Mouse (Mus musculus) embryonic fibroblast, embryonic 13.5 days (primary cell): Measurements from ENCODE around the gene Mtfr2. TPM values are rescaled to one million over a fixed set of nuclear protein-coding genes. Genes with fewer than 3 reads are reported as not detected.

Experiments used
- H3K27ac ChIP-seq: 2 replicates; pipeline ENCODE4 v1.5.1; 2012; ENCODE audit warnings: low read length, control low read depth, inconsistent platforms; ENCODE audit not compliant: insufficient read depth
- H3K4me1 ChIP-seq: 2 replicates; pipeline ENCODE4 v1.6.1; 2011; ENCODE audit warnings: low read length; ENCODE audit not compliant: control insufficient read depth, insufficient read depth
- H3K4me3 ChIP-seq: 2 replicates; pipeline ENCODE4 v1.5.1; 2011; ENCODE audit warnings: mild to moderate bottlenecking, control low read depth, low read length; ENCODE audit not compliant: insufficient read depth
- CTCF ChIP-seq: IDR thresholded peaks from 2 replicates; pipeline ENCODE4 v1.5.1; 2011; ENCODE audit warnings: mild to moderate bottlenecking, control low read depth, low read length, moderate library complexity, borderline replicate concordance; ENCODE audit not compliant: insufficient read depth
- POLR2A ChIP-seq: IDR thresholded peaks from 2 replicates; pipeline ENCODE4 v1.6.1; 2011; ENCODE audit warnings: low read depth, mild to moderate bottlenecking, control low read depth, low read length, moderate library complexity
- polyA plus RNA-seq: library from polyadenylated mRNA; stranded (reverse); fragments of >200 nt; gene quantifications from 2 replicates; pipeline ENCODE4 v1.2.4, GENCODE M21; 2011; ENCODE audit warnings: low read depth; ENCODE audit not compliant: missing spikeins, insufficient read length

The Mtfr2 gene
- polyA plus RNA-seq = 6.2 and 6.9 TPM in 2 replicates

DNA sequence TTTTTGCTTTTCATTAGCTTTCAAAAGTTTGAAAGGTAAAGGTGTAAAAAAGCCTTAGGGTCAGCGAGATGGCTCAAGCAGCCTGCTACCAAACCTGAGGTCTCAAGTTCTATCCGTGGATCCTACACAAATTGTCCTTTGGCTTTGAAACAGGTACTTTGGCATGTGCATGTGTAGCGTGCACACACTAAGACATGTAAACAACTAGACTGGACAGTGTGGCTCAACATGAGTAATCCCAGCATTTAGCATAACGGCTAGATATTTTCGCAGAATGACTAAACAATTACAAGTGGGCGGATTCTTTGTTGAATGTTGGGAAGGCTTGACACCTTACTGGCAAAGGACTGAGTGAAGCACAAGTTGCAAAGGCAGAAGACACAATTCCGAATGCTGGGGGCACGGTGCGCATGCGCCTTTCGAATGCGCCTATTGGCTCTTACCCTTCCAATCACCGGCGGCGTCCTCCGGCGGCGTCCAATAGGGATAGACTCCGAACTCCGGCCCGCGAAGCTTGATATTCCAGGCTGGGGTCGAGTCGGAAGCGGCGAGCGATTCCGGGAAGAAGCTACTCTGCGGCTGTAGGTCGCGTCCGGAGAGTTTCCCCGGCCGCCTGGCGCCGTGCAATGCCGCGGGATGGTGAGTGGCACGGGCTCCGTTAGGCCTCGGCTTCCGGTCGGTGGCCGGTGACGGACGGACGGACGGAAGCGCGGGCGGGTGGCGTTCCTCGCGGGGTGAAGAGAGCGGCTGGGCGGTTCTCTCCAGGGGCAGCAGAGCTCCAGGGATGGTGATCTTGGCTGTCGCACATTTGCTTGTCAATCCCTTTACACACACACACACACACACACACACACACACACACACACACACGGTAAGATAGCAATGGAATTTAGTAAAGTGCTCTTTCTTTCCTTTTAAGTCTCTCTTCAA, at the start of gene Mtfr2:
Gene Mtfr2, plus strand, starts transcription at position 486 of the 930 bp plus-strand sequence.
- H3K4me3 ChIP-seq = peak within 1 kb of the TSS; percentile 50
- TF ChIP-seq CTCF = no peak
- TF ChIP-seq POLR2A = peak; percentile 55
- H3K27ac ChIP-seq = no peak within 1 kb of the TSS
- no peaks in the 10 kb centered on the region for H3K4me1 ChIP-seq

DNA sequence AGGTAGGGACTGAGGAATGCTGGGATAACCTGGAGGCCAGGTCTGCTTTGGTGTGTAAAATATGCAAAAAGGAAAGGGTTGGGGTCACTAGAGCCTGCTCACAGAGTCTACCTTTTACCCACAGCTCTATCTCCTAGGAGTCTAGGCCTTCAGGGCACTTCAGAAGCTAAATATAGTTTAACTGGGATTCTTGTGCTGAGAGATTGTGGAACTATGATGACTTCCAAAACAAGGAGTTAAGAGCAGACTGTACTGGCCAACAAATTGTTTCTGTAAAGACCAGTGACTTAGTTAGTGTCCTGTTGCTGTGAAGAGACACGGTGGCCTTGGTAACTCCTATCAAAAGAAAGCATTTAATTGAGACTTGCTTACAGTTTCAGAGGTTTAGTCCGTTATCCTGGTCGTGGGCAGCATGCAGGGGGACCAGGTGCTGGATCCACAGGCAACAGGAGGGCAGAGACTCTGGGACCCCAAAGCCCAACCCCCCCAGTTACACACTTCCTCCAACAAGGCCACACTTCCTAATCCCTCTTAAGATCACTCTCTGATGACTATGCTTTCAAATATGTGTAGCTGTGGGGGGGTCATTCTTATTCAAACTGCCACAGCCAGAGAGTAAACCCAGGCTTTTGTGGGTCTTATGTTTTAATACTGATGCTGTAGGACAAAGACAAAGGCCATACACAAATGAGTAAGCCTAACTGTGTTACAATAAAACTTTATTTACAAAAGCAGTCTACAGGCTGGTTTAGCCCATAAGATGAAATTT, 49.2 kb upstream of the Mtfr2 start:
- Histone ChIP-seq H3K4me3 (no peak overlapping the region), H3K27ac (no peak overlapping the region), H3K4me1 (no peaks in the 10 kb centered on the region)
- no peak for TF ChIP-seq POLR2A
- no peak for TF ChIP-seq CTCF

DNA sequence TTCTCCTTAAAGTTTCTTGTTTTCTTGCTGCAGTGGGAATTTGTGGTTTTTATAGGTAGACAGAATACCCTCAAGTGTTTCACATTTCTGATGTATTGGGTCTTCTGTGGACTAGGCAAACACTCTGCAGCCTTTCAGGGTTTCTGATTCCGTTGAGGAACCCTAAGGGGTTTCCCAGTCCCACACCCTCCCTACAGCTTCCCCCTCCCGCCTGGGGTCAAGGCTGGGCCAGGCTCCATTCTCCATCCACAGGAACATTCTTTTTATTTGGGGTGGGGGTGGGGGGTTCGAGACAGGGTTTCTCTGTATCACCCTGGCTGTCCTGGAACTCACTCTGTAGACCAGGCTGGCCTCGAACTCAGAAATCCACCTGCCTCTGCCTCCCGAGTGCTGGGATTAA, 48.5 kb upstream of the Mtfr2 start:
- H3K27ac ChIP-seq = no peak overlapping the region
- TF ChIP-seq POLR2A = no peak
- no peak for TF ChIP-seq CTCF

DNA sequence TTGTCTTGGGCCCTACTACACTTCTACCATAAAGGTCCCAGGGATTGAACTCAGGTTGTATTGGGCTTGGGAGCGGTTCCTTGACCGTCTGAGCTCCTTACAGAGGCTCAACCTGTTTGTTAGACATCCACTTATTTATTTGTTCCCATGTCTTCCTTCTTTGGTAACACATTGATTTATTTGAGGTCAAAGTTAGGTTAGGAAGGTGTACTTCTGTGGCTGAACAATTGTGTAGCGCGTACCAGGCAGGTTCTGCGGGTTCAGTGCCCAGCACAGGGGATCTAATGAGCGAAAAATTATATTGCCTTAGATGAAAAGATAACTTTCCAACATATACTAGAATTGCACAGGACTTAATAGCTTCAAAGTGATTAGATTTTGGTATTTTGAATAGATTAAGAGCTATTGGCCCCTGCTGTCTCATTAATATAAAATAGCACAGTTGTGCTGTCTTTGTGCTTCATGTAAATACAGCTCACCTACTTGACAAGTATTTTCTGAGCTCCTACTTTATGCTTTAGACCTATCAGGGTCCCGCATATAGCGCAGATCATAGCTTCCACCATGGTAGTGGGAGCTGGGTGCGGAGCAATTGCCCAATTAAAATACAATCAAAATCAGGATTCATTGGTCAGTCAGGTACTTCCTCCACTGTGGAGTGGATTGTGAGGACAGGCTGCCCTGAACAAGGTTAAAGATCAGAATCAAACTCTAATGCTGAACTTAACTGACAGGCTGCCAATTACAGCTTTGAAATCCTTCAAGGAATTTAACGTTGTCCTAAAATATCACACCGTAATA, 36.4 kb upstream of the Mtfr2 start:
- TF ChIP-seq CTCF = no peak
- TF ChIP-seq POLR2A = no peak; the same call in 1 of the 2 replicates
- Histone ChIP-seq H3K4me3 (peak overlapping the region; percentile 61), H3K4me1 (peaks cover 6% of the 10 kb centered on the region), H3K27ac (peak overlapping the region; percentile 97)

More for the DNA sequence above, 48.5 kb upstream of the Mtfr2 start:
- Histone ChIP-seq H3K4me3 (no peak overlapping the region), H3K4me1 (no peaks in the 10 kb centered on the region)

DNA sequence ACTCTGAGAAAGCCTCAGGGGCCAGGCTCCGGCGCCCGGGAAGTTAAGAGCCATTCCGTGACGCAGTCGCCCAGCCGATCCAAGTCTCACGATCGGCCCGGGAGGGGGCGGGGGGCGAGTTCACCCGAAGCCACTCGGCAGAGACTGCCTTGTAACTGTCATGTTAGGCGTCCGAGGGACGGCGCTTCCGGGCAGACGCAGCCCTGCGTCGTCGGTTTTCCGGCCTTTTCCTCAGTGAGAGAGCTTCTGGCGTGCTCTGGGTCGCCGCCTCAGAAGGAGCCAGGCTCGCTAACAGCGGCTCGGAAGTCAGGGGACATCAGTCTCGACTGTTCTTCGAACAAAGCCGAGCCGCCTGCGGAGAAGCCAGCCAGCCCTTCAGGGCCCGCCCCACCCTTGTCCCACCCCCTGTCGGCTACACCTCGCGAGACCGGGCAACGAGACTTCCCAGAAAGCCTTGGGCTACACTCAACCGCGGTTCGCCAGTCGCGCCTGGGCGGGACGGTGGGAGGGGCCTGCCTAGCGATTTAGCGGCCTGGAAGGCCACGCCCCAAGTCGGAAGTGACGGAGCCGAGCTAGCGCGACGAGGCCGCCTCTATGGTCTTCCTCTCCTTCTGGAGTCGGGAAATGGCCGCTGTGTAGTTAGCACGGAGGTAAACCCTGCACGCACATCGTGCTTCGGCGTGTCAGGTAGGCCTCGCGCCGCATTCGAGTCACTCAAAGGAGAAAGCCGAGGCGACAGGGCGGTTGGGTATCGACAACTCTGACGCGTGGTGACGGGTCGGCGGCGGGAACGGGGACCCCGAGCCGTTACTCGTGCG, 35.4 kb upstream of the Mtfr2 start, which contains the start of gene Bclaf1:
Gene Bclaf1, plus strand, starts transcription at position 552 of the 818 bp plus-strand sequence.
- Histone ChIP-seq H3K27ac (peak within 1 kb of the TSS; percentile 97), H3K4me1 (peaks cover 6% of the 10 kb centered on the region), H3K4me3 (peak within 1 kb of the TSS; percentile 78)
- TF ChIP-seq POLR2A (peak; percentile 83), CTCF (no peak)

DNA sequence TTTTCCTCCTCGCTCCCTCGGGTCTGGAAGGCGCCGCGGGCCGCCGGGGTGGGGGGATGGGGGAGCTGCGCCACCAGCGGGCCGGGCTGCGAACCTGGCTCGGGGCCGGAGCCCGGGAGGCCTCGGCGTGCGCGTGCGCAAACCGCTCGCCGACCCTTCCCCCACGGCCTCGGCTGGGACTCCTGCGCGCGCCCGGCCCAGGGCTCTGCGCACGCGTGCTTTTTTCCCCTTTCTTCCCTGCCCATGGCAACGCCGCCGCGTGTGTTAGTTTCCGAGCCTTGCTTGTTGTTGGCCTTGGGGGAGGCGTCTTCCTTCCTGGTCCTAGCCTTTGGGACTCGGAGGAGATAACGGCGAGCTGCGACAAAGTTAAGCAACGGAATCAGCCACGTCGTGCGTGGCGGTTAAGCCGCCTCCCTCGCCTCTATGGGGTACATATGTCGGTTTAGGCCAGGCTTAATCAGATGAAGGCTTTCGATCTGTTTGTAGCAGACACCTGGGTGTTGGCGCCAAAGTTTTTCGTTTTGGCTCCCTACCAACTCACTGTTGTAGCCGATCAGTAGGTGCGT, 34.8 kb upstream of the Mtfr2 start:
- no peak for TF ChIP-seq CTCF
- TF ChIP-seq POLR2A = no peak; the same call in 1 of the 2 replicates
- Histone ChIP-seq H3K4me1 (peaks cover 6% of the 10 kb centered on the region), H3K4me3 (peak overlapping the region; percentile 78), H3K27ac (peak overlapping the region; percentile 95)

DNA sequence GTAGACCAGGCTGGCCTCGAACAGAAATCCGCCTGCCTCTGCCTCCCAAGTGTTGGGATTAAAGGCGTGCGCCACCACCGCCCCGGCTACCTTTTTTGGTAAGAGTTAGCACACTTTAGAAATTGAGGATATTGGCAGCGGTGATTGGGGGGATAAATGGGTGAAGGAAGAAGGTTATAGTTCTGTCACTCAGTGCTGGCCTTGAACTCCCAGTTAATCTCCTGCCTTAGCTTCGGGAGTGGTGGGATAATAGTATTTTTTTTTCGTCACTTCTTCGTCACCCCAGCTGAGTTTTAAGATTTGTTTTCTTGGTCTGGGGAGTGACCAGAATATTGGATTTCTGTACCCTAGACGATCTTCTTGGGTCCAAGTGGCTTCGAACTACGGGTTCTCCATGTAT, 34.1 kb upstream of the Mtfr2 start:
- H3K27ac ChIP-seq = no peak overlapping the region
- peaks cover 6% of the 10 kb centered on the region for H3K4me1 ChIP-seq
- TF ChIP-seq POLR2A = no peak
- TF ChIP-seq CTCF = no peak
- peak overlapping the region; percentile 78 for H3K4me3 ChIP-seq

DNA sequence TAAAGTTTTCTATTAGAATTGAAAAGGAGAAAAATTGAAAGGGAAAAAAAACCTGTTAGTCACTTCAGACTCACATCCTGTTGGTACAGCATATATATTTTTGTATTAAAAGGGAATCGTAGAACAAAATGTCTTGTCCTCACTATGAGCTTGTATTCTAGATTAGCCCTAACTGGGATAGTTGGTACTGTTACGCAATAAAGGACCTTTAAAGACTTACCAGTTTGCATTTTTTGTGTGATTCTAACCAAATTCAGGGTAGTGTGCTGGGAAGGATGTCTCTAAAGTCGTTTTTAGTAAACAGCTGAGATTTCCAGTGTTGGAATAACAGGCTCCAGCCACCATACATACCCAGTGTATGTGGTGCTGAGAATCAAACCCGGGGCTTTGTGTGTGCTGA, 33.6 kb upstream of the Mtfr2 start:
- peak overlapping the region; percentile 32 for H3K4me3 ChIP-seq
- TF ChIP-seq POLR2A = no peak
- TF ChIP-seq CTCF = no peak
- H3K27ac ChIP-seq = no peak overlapping the region

DNA sequence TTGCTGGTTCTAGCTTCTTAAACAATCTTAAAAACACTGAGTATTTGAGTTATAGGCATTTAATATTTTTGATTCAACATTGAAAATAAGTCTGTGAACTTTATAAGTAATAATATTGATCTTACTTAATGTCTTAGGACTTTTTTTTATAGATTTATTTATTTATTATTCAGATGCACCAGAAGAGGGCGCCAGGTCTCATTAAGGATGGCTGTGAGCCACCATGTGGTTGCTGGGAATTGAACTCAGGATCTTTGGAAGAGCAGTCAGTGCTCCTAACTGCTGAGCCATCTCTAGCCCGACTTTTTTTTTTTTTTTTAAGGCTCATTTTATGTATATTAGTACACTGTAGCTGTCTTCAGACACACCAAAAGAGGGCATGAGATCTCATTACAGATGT, 32.8 kb upstream of the Mtfr2 start:
- no peak overlapping the region for H3K27ac ChIP-seq
- TF ChIP-seq CTCF (no peak), POLR2A (no peak)
- peaks cover 6% of the 10 kb centered on the region for H3K4me1 ChIP-seq
- no peak overlapping the region for H3K4me3 ChIP-seq

More for the DNA sequence above, 33.6 kb upstream of the Mtfr2 start:
- H3K4me1 ChIP-seq = peaks cover 6% of the 10 kb centered on the region
